Mouse (Mus musculus) heart, postnatal 0 days (tissue): Measurements from ENCODE around the gene Aspg. TPM values are rescaled to one million over a fixed set of nuclear protein-coding genes. Genes with fewer than 3 reads are reported as not detected.

ENCODE experiments used
- ATAC-seq: fragments of 200-750 bp; cut with Nextera tagmentation; 2 replicates; pipeline ENCODE4 v1.8.0; 2017; ENCODE audit warnings: low read depth, moderate number of reproducible peaks, moderate library complexity; ENCODE audit not compliant: insufficient read depth
- DNase-seq: peaks from one replicate; pipeline ENCODE4 v3.0.0-alpha.2; 2016; ENCODE audit warnings: low spot score
- H3K27ac ChIP-seq: fragments of 300-500 bp; sonication (generic); 2 replicates; pipeline ENCODE4 v1.5.1; 2014; ENCODE audit warnings: low read depth, mild to moderate bottlenecking
- H3K27me3 ChIP-seq: fragments of 300-500 bp; sonication (generic); 2 replicates; pipeline ENCODE4 v1.6.1; 2014; ENCODE audit warnings: low read length, mixed read lengths; ENCODE audit not compliant: control insufficient read depth, insufficient read depth
- H3K36me3 ChIP-seq: fragments of 300-500 bp; sonication (generic); replicated peaks from 2 replicates; pipeline ENCODE4 v1.6.1; 2014; ENCODE audit warnings: low read length, mixed read lengths; ENCODE audit not compliant: control insufficient read depth, insufficient read depth
- H3K4me1 ChIP-seq: fragments of 300-500 bp; sonication (generic); 2 replicates; pipeline ENCODE4 v1.6.1; 2014; ENCODE audit warnings: antibody characterized with exemption; ENCODE audit not compliant: control insufficient read depth, insufficient read depth
- H3K4me2 ChIP-seq: fragments of 300-500 bp; sonication (generic); 2 replicates; pipeline ENCODE4 v1.6.1; 2014; ENCODE audit warnings: low read depth, mild to moderate bottlenecking, low read length, moderate library complexity
- H3K4me3 ChIP-seq: fragments of 300-500 bp; sonication (generic); 2 replicates; pipeline ENCODE4 v1.5.1; 2014; ENCODE audit warnings: low read depth, low read length
- H3K9ac ChIP-seq: fragments of 300-500 bp; sonication (generic); replicated peaks from 2 replicates; pipeline ENCODE4 v1.6.1; 2014; ENCODE audit warnings: low read depth, low read length, mixed read lengths
- H3K9me3 ChIP-seq: fragments of 300-500 bp; sonication (generic); replicated peaks from 2 replicates; pipeline ENCODE4 v1.6.1; 2016; ENCODE audit warnings: low read length; ENCODE audit not compliant: control insufficient read depth
- CTCF ChIP-seq: IDR thresholded peaks from 2 replicates; pipeline ENCODE4 v1.5.1; 2016; ENCODE audit warnings: antibody characterized with exemption, control low read depth, low read depth
- EP300 ChIP-seq: IDR thresholded peaks from 2 replicates; pipeline ENCODE4 v1.6.1; 2016; ENCODE audit warnings: antibody characterized with exemption, low read depth
- WGBS: fragments of 180-500 bp; shearing (Covaris S2); extraction: QIAGEN DNeasy Blood & Tissue Kit; methylation state at CpG from one replicate; pipeline ENCODE4 v1.1.7; 2014; 5-methylcytosine and 5-hydroxymethylcytosine counted together
- microRNA counts: library from miRNA; unstranded; fragments of <30 nt; microRNA quantifications from one replicate; lab custom pipeline; 2015
- microRNA-seq: library from miRNA; unstranded; fragments of <30 nt; microRNA quantifications from one replicate; pipeline ENCODE4, GENCODE M21; 2016
- polyA plus RNA-seq: library from polyadenylated mRNA; unstranded; fragments of >200 nt; fragmentation: Nextera tagmentation; extraction: Ambion mirVana; gene quantifications from 2 replicates; pipeline ENCODE4 v1.2.1, GENCODE M21; 2015
- total RNA-seq: library from RNA; depleted of rRNA; stranded (reverse); fragments of >200 nt; gene quantifications from 2 replicates; pipeline ENCODE4 v1.2.3, GENCODE M21; 2014; ENCODE audit warnings: low replicate concordance; rRNA removed

Gene Aspg
- total and polyA plus RNA-seq, 2 experiments from 2014 or later: 0.11 to 3.6 TPM

- ATAC-seq (no peak), DNase-seq (no peak)
- H3K27ac ChIP-seq: no peak overlapping the region
- no peaks in the 10 kb centered on the region for H3K9me3 ChIP-seq
- no peak for TF ChIP-seq EP300
- no peak for TF ChIP-seq CTCF
- 46% methylated on average over 20 of the region's 20 CpGs for WGBS
- no peaks in the 10 kb centered on the region for H3K4me1 ChIP-seq
- H3K27me3 ChIP-seq: no peaks in the 10 kb centered on the region
- no peak overlapping the region for H3K9ac ChIP-seq
- no peaks in the 10 kb centered on the region for H3K36me3 ChIP-seq
- no peak overlapping the region for H3K4me2 ChIP-seq
- no peak overlapping the region for H3K4me3 ChIP-seq
These were observed 64.4 kb downstream of the Aspg start for GRCm38 (mm10) chr12:112170671-112171574.

DNA sequence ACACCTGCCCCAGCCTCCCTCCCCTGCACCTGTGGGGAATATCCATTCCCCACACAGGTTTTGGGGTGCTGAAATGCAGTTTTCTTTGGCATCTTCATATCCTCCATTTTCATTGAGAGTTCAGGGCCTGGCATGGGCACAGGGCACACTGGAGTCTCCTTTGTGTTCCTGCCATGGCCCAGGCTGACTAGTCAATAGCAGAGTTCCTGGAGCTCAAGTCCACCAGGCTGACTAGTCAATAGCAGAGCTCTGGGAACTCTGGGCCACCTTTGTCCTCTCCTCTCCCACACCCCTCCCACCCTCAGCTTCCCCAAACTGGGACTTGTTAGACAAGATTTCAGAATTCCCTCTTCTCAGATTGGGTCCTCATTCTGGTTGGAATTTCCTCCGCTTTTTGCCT lies 65.2 kb downstream of the Aspg start:
- Histone ChIP-seq H3K4me1 (no peaks in the 10 kb centered on the region), H3K36me3 (no peaks in the 10 kb centered on the region), H3K9ac (no peak overlapping the region), H3K9me3 (no peaks in the 10 kb centered on the region), H3K4me3 (no peak overlapping the region), H3K27me3 (no peaks in the 10 kb centered on the region), H3K27ac (no peak overlapping the region), H3K4me2 (no peak overlapping the region)
- TF ChIP-seq EP300 (no peak), CTCF (no peak)
- WGBS: 83% methylated on average over 1 of the region's 1 CpGs
- DNase-seq (no peak), ATAC-seq (no peak)

DNA sequence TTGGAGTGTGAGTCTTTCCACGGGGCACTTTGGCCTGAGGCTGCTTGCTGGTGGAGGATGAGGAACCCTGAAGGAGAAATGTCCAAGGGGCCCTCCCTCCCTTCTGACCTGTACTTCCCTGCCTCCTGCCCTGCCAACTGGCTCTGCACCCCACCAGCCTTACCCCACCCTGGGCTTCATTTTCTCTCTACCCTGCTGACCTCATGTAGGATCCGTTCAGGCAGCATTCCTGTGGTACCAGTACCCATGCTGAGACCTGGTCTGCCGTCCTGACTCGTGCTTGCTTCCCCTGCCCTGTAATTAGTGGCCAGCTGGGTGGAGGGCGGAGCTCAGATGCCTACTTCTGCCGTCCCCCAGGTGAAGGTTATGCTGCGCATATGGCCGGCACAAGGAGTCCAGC lies 65.7 kb downstream of the Aspg start:
- Histone ChIP-seq H3K36me3 (0 out of 2 replicates have a peak, but pooled peaks cover under 1% of the 10 kb centered on the region), H3K27ac (no peak overlapping the region), H3K4me3 (no peak overlapping the region), H3K9ac (no peak overlapping the region), H3K27me3 (no peaks in the 10 kb centered on the region), H3K9me3 (no peaks in the 10 kb centered on the region), H3K4me1 (no peaks in the 10 kb centered on the region), H3K4me2 (no peak overlapping the region)
- DNase-seq (no peak), ATAC-seq (no peak)
- TF ChIP-seq CTCF (no peak), EP300 (no peak)
- WGBS: 82% methylated on average over 8 of the region's 8 CpGs

MicroRNAs encoded within 50 kb of the gene (microRNA counts, 519-probe panel; counts per million panel counts)
- microRNA mmu-miR-203 (lab: Ali Mortazavi, UCI): not detected

Small RNAs within 50 kb of the gene (microRNA-seq; reads per million reads assigned to microRNA genes)
- gene Mir203 (241 reads per million, percentile 67 among the genes with 10 or more reads in this experiment), gene Mir3073a (not detected), gene Mir3073b (not detected)

Other genes starting within 250 kb of the Aspg start
- 18.2 TPM in 2 replicates for gene Ppp1r13b, start 198.6 kb upstream of the Aspg start, total RNA-seq
- gene Ppp1r13b, start 198.6 kb upstream of the Aspg start, polyA plus RNA-seq: 9.9 and 11.2 TPM in 2 replicates
- gene Atp5mpl, start 139.7 kb upstream of the Aspg start, total RNA-seq: 727 and 889 TPM in 2 replicates
- gene Atp5mpl, start 139.7 kb upstream of the Aspg start, polyA plus RNA-seq: 3,038 and 3,095 TPM in 2 replicates
- 0.04 TPM in 1 of 2 replicates, not detected in the other for gene Tdrd9, start 135.1 kb upstream of the Aspg start, total RNA-seq
- gene Tdrd9, start 135.1 kb upstream of the Aspg start, polyA plus RNA-seq: 0.11 and 0.27 TPM in 2 replicates
- gene Rd3l, start 125.4 kb upstream of the Aspg start, total RNA-seq: not detected in 2 replicates
- gene Rd3l, start 125.4 kb upstream of the Aspg start, polyA plus RNA-seq: 0.55 and 0.77 TPM in 2 replicates
- gene Kif26a, start 39.5 kb downstream of the Aspg start, total RNA-seq: 26.0 and 53.0 TPM in 2 replicates
- 1.9 and 2.8 TPM in 2 replicates for gene Kif26a, start 39.5 kb downstream of the Aspg start, polyA plus RNA-seq